Mouse (Mus musculus) spleen, adult 2 months (tissue): Measurements from ENCODE around the gene Slc9a3r2. TPM values are rescaled to one million over a fixed set of nuclear protein-coding genes. Genes with fewer than 3 reads are reported as not detected.

Source experiments
- DNase-seq, 2 experiments: peaks; one replicate each; pipeline versions ENCODE4 v3.0.0 to v3.0.0-alpha.2; 2012 to 2021; ENCODE audit warnings: low spot score in 2 of 2, low read depth in 1 of 2
- H3K27ac ChIP-seq: fragments of 200-500 bp; 2 replicates; pipeline ENCODE4 v1.5.1; 2012; ENCODE audit warnings: low read length, inconsistent platforms; ENCODE audit not compliant: insufficient read depth
- H3K27me3 ChIP-seq: fragments of 200-500 bp; 2 replicates; pipeline ENCODE4 v1.6.1; 2012; ENCODE audit warnings: mild to moderate bottlenecking, moderate library complexity, low read length, inconsistent platforms; ENCODE audit not compliant: control insufficient read depth, insufficient read depth
- H3K36me3 ChIP-seq: fragments of 200-500 bp; 2 replicates; pipeline ENCODE4 v1.6.1; 2012; ENCODE audit warnings: mild to moderate bottlenecking, low read length, inconsistent platforms; ENCODE audit not compliant: control insufficient read depth, insufficient read depth
- H3K4me1 ChIP-seq: fragments of 200-500 bp; 2 replicates; pipeline ENCODE4 v1.6.1; 2011; ENCODE audit warnings: inconsistent platforms; ENCODE audit not compliant: control insufficient read depth, insufficient read depth, insufficient read length
- H3K4me3 ChIP-seq: fragments of 200-500 bp; 2 replicates; pipeline ENCODE4 v1.5.1; 2011; ENCODE audit warnings: mild to moderate bottlenecking, inconsistent platforms; ENCODE audit not compliant: insufficient read depth, insufficient read length; ENCODE audit errors: extremely low read depth
- CTCF ChIP-seq: fragments of 200-500 bp; IDR thresholded peaks from 2 replicates; pipeline ENCODE4 v1.5.1; 2011; ENCODE audit warnings: mild to moderate bottlenecking, inconsistent platforms; ENCODE audit not compliant: insufficient read depth, insufficient read length, insufficient replicate concordance; ENCODE audit errors: extremely low read depth
- POLR2A ChIP-seq: fragments of 200-500 bp; IDR thresholded peaks from 2 replicates; pipeline ENCODE4 v1.6.1; 2011; ENCODE audit warnings: low read depth, low read length, inconsistent platforms
- WGBS: fragments of 180-500 bp; shearing (Covaris S2); methylation state at CpG from one replicate; pipeline ENCODE4 v1.1.7; 2018; 5-methylcytosine and 5-hydroxymethylcytosine counted together
- polyA plus RNA-seq: library from polyadenylated mRNA; depleted of rRNA; stranded (reverse); fragments of >200 nt; gene quantifications from 2 replicates; pipeline ENCODE4 v1.2.3, GENCODE M21; 2012

Slc9a3r2 gene
- polyA plus RNA-seq, 1 experiment: 62.2 TPM

DNA sequence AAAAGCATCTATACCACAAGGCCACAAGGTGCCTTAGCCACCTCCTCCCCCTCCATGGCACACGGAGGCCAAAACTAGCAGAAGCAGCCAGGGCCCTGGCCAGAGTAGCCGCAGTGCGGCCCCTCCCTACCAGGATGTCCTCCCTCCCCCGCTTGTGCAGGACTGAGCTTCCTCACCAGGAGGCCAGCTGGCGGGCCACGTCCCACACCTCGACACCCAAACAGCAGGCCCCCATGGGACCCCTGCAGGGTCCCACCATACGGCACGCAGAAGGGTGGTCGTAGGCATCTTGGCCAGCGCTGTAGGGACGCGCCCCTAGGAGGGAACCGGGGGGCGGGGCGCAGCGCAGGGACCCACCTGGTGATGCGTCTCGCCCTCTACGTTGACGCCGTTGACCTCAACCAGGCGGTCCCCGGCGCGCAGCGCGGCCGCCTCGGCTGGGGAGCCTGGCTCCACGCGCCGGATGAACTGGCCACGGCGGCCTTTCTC is 502 bp downstream of the Slc9a3r2 start:
- Histone ChIP-seq H3K27ac (peak overlapping the region; percentile 49), H3K36me3 (no peaks in the 10 kb centered on the region), H3K4me1 (peaks cover 4% of the 10 kb centered on the region), H3K4me3 (peak overlapping the region; percentile 52), H3K27me3 (peaks cover 8% of the 10 kb centered on the region)
- WGBS: 1% methylated on average over 35 of the region's 35 CpGs
- TF ChIP-seq CTCF (no peak), POLR2A (no peak)
- no peak for DNase-seq

DNA sequence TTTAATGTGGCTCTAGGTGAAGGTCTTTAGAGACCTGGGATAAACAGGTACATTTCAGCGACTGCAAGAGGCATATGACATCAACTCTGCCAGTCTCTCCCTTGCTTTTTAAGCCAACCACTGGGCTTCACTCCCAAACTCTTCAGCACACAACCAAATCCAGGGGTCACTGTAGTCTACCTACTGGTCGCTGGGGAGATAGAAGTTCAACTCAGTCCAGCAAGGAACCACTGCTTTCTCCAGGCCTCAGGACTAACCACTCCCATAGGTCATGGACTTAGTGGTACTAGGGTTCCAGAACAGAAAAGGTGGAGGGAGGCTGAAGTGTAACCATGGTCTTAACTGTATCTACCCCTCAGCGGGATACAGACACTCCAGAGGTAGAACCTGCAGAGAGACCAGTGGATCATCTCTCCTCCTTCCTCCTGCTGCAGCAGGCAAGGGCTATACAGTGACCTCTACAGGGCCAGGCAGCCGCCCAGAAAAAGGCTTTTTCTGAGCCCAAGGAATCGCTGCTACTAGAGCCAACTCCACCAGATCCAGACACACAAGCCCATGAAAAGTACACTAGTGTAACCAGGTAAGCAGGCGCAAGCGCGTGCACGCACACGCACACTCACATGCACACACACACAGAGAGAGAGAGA is 1.3 kb downstream of the Slc9a3r2 start:
- Histone ChIP-seq H3K36me3 (no peaks in the 10 kb centered on the region), H3K27ac (no peak overlapping the region; the same call in 1 of the 2 replicates), H3K4me3 (no peak overlapping the region), H3K27me3 (peaks cover 8% of the 10 kb centered on the region), H3K4me1 (peaks cover 4% of the 10 kb centered on the region)
- DNase-seq: no peak
- no peak for TF ChIP-seq POLR2A
- no peak for TF ChIP-seq CTCF
- 78% methylated on average over 10 of the region's 10 CpGs for WGBS

DNA sequence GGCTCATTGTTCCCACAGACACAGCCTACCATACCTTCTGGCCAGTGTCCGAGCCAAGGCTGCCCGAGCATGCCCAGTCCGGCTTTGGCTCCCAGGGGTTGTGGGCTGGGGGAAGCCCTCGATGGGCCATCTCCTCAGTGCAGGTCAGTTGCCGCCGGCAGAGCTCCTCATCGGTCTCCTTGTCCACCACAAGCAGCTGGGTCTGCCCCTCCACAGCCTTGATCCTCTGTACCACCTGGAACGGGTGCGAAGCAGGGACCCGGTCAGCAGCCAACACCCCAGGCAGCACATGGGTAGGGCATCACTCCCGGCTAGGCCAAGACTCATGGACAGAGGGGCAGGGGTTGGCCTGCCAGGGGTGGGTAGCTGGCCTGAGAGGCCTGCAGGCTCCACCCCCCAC is 2.6 kb downstream of the Slc9a3r2 start:
- H3K36me3 ChIP-seq: no peaks in the 10 kb centered on the region
- 88% methylated on average over 11 of the region's 11 CpGs for WGBS
- DNase-seq: no peak
- no peak for TF ChIP-seq CTCF
- TF ChIP-seq POLR2A: no peak
- peaks cover 4% of the 10 kb centered on the region for H3K4me1 ChIP-seq
- H3K27ac ChIP-seq: no peak overlapping the region; the same call in 1 of the 2 replicates
- H3K4me3 ChIP-seq: no peak overlapping the region
- H3K27me3 ChIP-seq: peaks cover 8% of the 10 kb centered on the region

DNA sequence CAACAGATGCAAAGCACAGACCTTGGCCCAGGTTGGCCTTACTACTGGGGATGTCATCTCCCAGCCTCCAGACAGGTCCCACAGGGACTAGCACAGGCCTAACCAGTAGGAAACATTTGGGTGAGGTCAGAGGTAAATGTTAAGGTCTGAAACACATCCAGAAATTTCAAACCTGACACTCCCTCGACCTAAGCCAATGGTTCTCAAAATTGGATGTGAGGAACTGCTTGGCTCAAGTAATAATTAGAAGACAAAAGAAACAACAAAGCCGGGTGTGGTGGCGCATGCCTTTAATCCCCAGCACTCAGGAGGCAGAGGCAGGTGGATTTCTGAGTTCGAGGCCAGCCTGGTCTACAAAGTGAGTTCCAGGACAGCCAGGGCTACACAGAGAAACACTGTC is 3.7 kb downstream of the Slc9a3r2 start:
- no peak overlapping the region for H3K27ac ChIP-seq
- no peak for TF ChIP-seq CTCF
- TF ChIP-seq POLR2A: no peak
- DNase-seq: no peak

DNA sequence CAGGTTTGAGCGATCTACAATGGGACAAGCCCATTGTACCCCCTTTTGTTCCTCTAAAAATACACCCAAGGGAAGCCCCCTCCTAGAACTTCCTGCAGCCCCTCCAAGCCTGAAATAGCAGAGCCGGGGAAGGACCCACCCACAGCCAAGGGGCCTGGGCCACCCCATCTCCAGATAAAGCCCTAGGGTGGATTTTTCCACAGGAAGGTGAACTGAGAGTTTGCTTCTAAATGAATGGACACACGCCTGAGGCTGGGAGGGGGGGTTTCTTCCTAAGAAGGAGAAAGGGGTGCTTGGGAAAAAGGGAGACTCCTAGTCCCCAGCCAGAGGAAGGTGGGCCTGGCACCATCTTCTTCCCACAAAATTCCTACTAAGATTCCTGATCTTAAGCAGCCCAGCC is 4.2 kb downstream of the Slc9a3r2 start:
- H3K4me1 ChIP-seq: peaks cover 4% of the 10 kb centered on the region
- WGBS: 92% methylated on average over 3 of the region's 3 CpGs
- TF ChIP-seq CTCF (no peak), POLR2A (no peak)
- no peak for DNase-seq
- H3K27ac ChIP-seq: peak overlapping the region; percentile 17; the same call in 1 of the 2 replicates
- no peaks in the 10 kb centered on the region for H3K36me3 ChIP-seq
- no peak overlapping the region for H3K4me3 ChIP-seq
- peaks cover 8% of the 10 kb centered on the region for H3K27me3 ChIP-seq

More for the DNA sequence above, 3.7 kb downstream of the Slc9a3r2 start:
- Histone ChIP-seq H3K4me3 (no peak overlapping the region), H3K4me1 (peaks cover 4% of the 10 kb centered on the region), H3K36me3 (no peaks in the 10 kb centered on the region), H3K27me3 (peaks cover 8% of the 10 kb centered on the region)
- 84% methylated on average over 4 of the region's 4 CpGs for WGBS

DNA sequence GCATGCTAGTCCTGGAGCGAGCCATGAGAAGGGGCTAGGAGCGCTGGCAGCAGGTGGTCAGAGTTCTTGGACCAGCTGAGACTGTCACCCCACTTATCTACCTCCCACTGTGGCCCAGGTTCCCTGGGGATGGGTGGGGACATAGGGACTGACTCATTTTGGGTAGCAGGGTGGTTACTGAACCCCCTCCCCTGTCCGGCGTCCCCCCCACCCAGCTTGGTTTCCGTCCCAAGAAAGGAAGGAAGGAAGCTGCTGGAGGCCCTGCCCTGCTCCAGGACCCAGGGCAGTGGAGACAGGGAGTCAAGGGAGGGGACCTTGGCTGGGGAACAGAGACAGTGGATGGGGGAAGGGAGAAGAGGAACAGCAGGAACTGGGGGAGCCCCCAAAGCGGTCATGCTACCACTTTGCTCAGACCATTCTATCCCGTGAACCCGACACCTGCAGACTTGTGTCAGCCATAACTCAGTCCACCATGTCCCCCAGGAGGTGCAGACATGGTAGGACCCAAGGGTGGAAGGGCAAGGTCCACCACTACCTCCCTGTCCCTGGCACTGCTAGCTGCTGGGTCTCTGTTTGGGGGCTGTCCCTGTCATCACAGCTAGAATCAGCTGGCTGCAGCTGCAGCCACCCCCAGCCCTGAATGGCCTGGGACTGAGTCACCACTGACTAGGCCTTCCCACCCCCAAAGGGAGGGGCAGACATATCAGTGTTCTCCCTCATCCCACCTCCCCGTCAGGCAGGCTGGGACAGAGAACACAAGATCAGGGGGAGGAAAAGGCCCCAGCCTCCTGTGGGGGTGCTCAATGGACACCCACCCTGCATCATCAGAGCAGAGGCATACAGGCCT is 5.0 kb downstream of the Slc9a3r2 start:
- peaks cover 4% of the 10 kb centered on the region; the same call in 1 of the 2 replicates for H3K27me3 ChIP-seq

More for the DNA sequence above, 5.0 kb downstream of the Slc9a3r2 start:
- Histone ChIP-seq H3K4me1 (peaks cover 4% of the 10 kb centered on the region), H3K4me3 (no peak overlapping the region), H3K27ac (peak overlapping the region; percentile 69), H3K36me3 (no peaks in the 10 kb centered on the region)
- TF ChIP-seq CTCF (no peak), POLR2A (no peak)
- no peak for DNase-seq
- WGBS: 78% methylated on average over 9 of the region's 9 CpGs
